Mouse (Mus musculus) G1E (cell line): Measurements from ENCODE around the gene Reln. TPM values are rescaled to one million over a fixed set of nuclear protein-coding genes. Genes with fewer than 3 reads are reported as not detected.

Experiments
- ATAC-seq: 2 replicates; pipeline ENCODE4 v1.8.0; 2016; ENCODE audit warnings: mild to moderate bottlenecking; ENCODE audit not compliant: insufficient number of reproducible peaks, poor library complexity, low FRiP score, severe bottlenecking; ENCODE audit errors: extremely low read depth
- DNase-seq: peaks from one replicate; pipeline ENCODE4 v3.0.0; 2012; ENCODE audit warnings: low spot score
- H3K27me3 ChIP-seq: 2 replicates; pipeline ENCODE4 v1.6.1; 2012; ENCODE audit warnings: mild to moderate bottlenecking, low read length, inconsistent platforms; ENCODE audit not compliant: insufficient read depth
- H3K36me3 ChIP-seq: replicated peaks from 2 replicates; pipeline ENCODE3; 2012; ENCODE audit warnings: mild to moderate bottlenecking, inconsistent platforms
- H3K4me1 ChIP-seq: 2 replicates; pipeline ENCODE4 v1.6.1; 2012; ENCODE audit warnings: low read depth, low read length, inconsistent platforms, mixed read lengths; ENCODE audit not compliant: insufficient read depth
- H3K4me3 ChIP-seq: 2 replicates; pipeline ENCODE4 v1.5.1; 2012; ENCODE audit warnings: low read depth, mild to moderate bottlenecking, inconsistent platforms, low read length, moderate library complexity, mixed read lengths
- H3K9me3 ChIP-seq: replicated peaks from 2 replicates; pipeline ENCODE4 v1.6.1; 2012; ENCODE audit warnings: inconsistent platforms
- CTCF ChIP-seq: IDR thresholded peaks from 2 replicates; pipeline ENCODE4 v1.5.1; 2012; ENCODE audit warnings: low read depth, low read length, inconsistent platforms, mixed read lengths
- GATA1 ChIP-seq: IDR thresholded peaks from 2 replicates; pipeline ENCODE4 v1.6.1; 2012; ENCODE audit warnings: borderline replicate concordance, low read length, inconsistent platforms, mixed read lengths
- GATA2 ChIP-seq: IDR thresholded peaks from 2 replicates; pipeline ENCODE4 v1.6.1; 2012; ENCODE audit warnings: low read depth, low read length, inconsistent platforms, borderline replicate concordance
- POLR2AphosphoS5 ChIP-seq: IDR thresholded peaks from 2 replicates; pipeline ENCODE4 v1.6.1; 2012; ENCODE audit warnings: low read depth, low read length, inconsistent platforms; ENCODE audit not compliant: insufficient replicate concordance
- TAL1 ChIP-seq: conservative IDR thresholded peaks from 2 replicates; pipeline ENCODE4 v1.6.1; 2012; ENCODE audit warnings: low read depth, low read length, inconsistent platforms, mixed read lengths
- polyA plus RNA-seq: library from polyadenylated mRNA; stranded (reverse); fragments of >175 nt; gene quantifications from 2 replicates; pipeline ENCODE4 v1.2.3, GENCODE M21; 2012
- total RNA-seq, 2 experiments: library from RNA; stranded (forward) in 1 of 2; stranded (reverse) in 1 of 2; fragments of 200-1000 nt in 1 of 2; fragments of >200 nt in 1 of 2; fragmentation: Nextera tagmentation in 1 of 2; gene quantifications; 2 replicates each; pipeline ENCODE4 v1.2.3; 2014 to 2017

The Reln gene
- total and polyA plus RNA-seq, 3 experiments: 0.04 to 42.8 (median 1.1) TPM

GRCm38 (mm10) chr5:22224515-22224914, 120.0 kb downstream of the Reln start:
- no peak for ATAC-seq
- no peak for DNase-seq

GRCm38 (mm10) chr5:22223940-22224339, 120.6 kb downstream of the Reln start:
- DNase-seq: no peak
- TF ChIP-seq CTCF: no peak
- H3K27me3 ChIP-seq: no peaks in the 10 kb centered on the region
- no peaks in the 10 kb centered on the region for H3K9me3 ChIP-seq
- H3K36me3 ChIP-seq: no peaks in the 10 kb centered on the region
- H3K4me1 ChIP-seq: no peaks in the 10 kb centered on the region
- H3K4me3 ChIP-seq: no peak overlapping the region
- no peak for ATAC-seq

More at GRCm38 (mm10) chr5:22224515-22224914, 120.0 kb downstream of the Reln start:
- Histone ChIP-seq H3K36me3 (no peaks in the 10 kb centered on the region), H3K9me3 (no peaks in the 10 kb centered on the region), H3K4me3 (no peak overlapping the region), H3K4me1 (no peaks in the 10 kb centered on the region), H3K27me3 (no peaks in the 10 kb centered on the region)
- TF ChIP-seq GATA1 (no peak), TAL1 (no peak), GATA2 (no peak), POLR2AphosphoS5 (no peak), CTCF (no peak)

GRCm38 (mm10) chr5:22208311-22209021, 136.0 kb downstream of the Reln start:
- ATAC-seq (no peak), DNase-seq (no peak)
- Histone ChIP-seq H3K4me3 (no peak overlapping the region), H3K36me3 (no peaks in the 10 kb centered on the region), H3K4me1 (no peaks in the 10 kb centered on the region), H3K27me3 (no peaks in the 10 kb centered on the region), H3K9me3 (no peaks in the 10 kb centered on the region)
- TF ChIP-seq GATA2 (no peak), CTCF (no peak), POLR2AphosphoS5 (no peak), TAL1 (no peak), GATA1 (no peak)

- no peaks in the 10 kb centered on the region for H3K27me3 ChIP-seq
- H3K4me3 ChIP-seq: no peak overlapping the region
- H3K4me1 ChIP-seq: no peaks in the 10 kb centered on the region
- TF ChIP-seq GATA1 (no peak), CTCF (no peak), TAL1 (no peak), GATA2 (no peak), POLR2AphosphoS5 (no peak)
- no peak for ATAC-seq
- H3K9me3 ChIP-seq: no peaks in the 10 kb centered on the region
- DNase-seq: no peak
- no peaks in the 10 kb centered on the region for H3K36me3 ChIP-seq
Measured at GRCm38 (mm10) chr5:22197926-22198325, 146.6 kb downstream of the Reln start.

GRCm38 (mm10) chr5:22196891-22197290, 147.6 kb downstream of the Reln start:
- TF ChIP-seq GATA1 (no peak), POLR2AphosphoS5 (no peak), TAL1 (no peak), CTCF (no peak), GATA2 (no peak)
- Histone ChIP-seq H3K4me1 (no peaks in the 10 kb centered on the region), H3K36me3 (no peaks in the 10 kb centered on the region), H3K9me3 (no peaks in the 10 kb centered on the region), H3K4me3 (no peak overlapping the region), H3K27me3 (no peaks in the 10 kb centered on the region)
- ATAC-seq (no peak), DNase-seq (no peak)

GRCm38 (mm10) chr5:22196476-22196875, 148.0 kb downstream of the Reln start:
- Histone ChIP-seq H3K9me3 (no peaks in the 10 kb centered on the region), H3K36me3 (no peaks in the 10 kb centered on the region), H3K27me3 (no peaks in the 10 kb centered on the region), H3K4me3 (no peak overlapping the region), H3K4me1 (no peaks in the 10 kb centered on the region)
- DNase-seq (no peak), ATAC-seq (no peak)
- TF ChIP-seq GATA1 (no peak), POLR2AphosphoS5 (no peak), TAL1 (no peak), GATA2 (no peak), CTCF (no peak)

GRCm38 (mm10) chr5:22195352-22195941, 149.1 kb downstream of the Reln start:
- Histone ChIP-seq H3K4me3 (no peak overlapping the region), H3K36me3 (no peaks in the 10 kb centered on the region), H3K27me3 (no peaks in the 10 kb centered on the region), H3K4me1 (no peaks in the 10 kb centered on the region), H3K9me3 (no peaks in the 10 kb centered on the region)
- ATAC-seq: no peak
- no peak for DNase-seq
- no peak for TF ChIP-seq POLR2AphosphoS5
- TF ChIP-seq GATA1: no peak
- no peak for TF ChIP-seq GATA2
- TF ChIP-seq CTCF: no peak
- TF ChIP-seq TAL1: no peak
